Comparison of ENCODE assay signal across 11 mouse cellular contexts in the genomic region with DNA sequence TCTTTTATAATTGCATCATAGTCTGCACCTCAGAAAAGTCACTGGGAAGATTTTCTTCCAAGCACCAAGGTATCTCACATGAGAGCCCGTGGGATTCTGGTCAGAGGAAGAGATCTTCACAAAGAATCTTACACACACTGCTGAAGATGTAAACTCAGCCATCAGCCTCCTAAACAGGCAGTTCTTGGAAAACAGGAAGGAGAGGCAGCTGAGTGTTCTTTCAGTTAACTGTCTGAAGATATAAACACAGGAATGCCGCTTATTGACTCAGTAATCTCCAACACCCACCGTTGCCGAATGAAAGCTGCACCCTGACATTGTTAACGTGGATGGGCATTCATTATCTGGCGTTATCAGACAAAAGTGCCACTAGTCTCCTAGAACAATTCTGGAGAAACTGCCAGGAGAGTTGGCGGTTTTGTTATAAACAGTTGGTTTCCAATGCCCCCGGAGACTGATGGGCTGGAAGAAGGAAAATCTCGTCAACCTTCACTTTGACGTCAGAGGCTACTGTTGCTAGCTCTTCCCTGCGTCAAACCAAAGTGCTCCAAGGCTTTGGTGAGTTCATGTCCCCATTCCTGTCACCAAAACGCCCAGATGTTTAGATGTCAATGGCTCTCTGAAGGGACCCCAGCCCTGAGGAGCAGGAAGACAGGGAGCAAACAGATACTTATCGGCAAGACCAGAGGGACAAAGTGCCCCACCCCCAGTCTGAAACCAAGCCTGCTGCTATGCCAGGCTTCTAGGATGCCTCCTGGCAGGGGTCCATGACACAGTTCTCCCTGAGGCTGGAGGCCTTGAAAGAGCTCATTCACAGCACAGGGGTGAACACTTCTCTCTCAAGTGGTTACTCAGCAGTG.
A peak's percentile ranks its signal among the peaks of the same experiment; 100 is the strongest.
DNase-seq lines count a peak whose midpoint lies in the region; ATAC-seq and TF ChIP-seq lines count a peak whose summit lies in the region.
"Had no signal": no experiment of that assay in that cellular context is flagged by ENCODE, and none has a peak within 500 bp of the region (broad histone marks: within the 10 kb centered on the region; RNA-seq: fewer than 3 reads in every experiment).

No protein-coding gene starts in this region.

- no peak overlapping the region for H3K4me3 ChIP-seq in forebrain, embryonic 13.5 days
- H3K4me3 ChIP-seq in forebrain, embryonic 12.5 days (replicated peaks) = no peak overlapping the region
- no peak overlapping the region for H3K4me3 ChIP-seq in intestine, postnatal 0 days (ENCODE audit: low read depth, low read length)
- H3K4me3 ChIP-seq in lung, embryonic 16.5 days (ENCODE audit: low read length) = 0 out of 2 replicates have a peak overlapping the region, but pooled peaks have one; percentile 6
- no peak overlapping the region for H3K4me3 ChIP-seq in stomach, embryonic 16.5 days (replicated peaks; ENCODE audit: low read length)
- H3K4me3 ChIP-seq: embryonic facial prominence, embryonic 12.5 days had no signal

- WGBS in forebrain, embryonic 13.5 days = 43% methylated on average over 13 of the region's 13 CpGs
- 51% methylated on average over 13 of the region's 13 CpGs for WGBS in forebrain, embryonic 12.5 days
- 20% methylated on average over 13 of the region's 13 CpGs for WGBS in intestine, postnatal 0 days
- 8% methylated on average over 13 of the region's 13 CpGs for WGBS in lung, embryonic 16.5 days
- 18% methylated on average over 13 of the region's 13 CpGs for WGBS in stomach, embryonic 16.5 days

- TF ChIP-seq CTCF in intestine, postnatal 0 days (IDR thresholded peaks at IDR 0.05; ENCODE audit: low read depth) = no peak

- peak; percentile 88; the same call in 1 of the 2 replicates for ATAC-seq in forebrain, embryonic 13.5 days
- no peak; the same call in 1 of the 2 replicates for ATAC-seq in forebrain, embryonic 12.5 days (ENCODE audit: low FRiP score)
- ATAC-seq in intestine, postnatal 0 days = no peak
- ATAC-seq in lung, embryonic 16.5 days (ENCODE audit: low read depth) = peak; percentile 85
- ATAC-seq in stomach, embryonic 16.5 days (ENCODE audit: insufficient read depth, low FRiP score) = no peak

- H3K4me2 ChIP-seq in forebrain, embryonic 13.5 days = peak overlapping the region; percentile 34
- no peak overlapping the region for H3K4me2 ChIP-seq in forebrain, embryonic 12.5 days
- H3K4me2 ChIP-seq in intestine, postnatal 0 days (replicated peaks; ENCODE audit: low read depth) = no peak overlapping the region
- peak overlapping the region; percentile 43 for H3K4me2 ChIP-seq in lung, embryonic 16.5 days (ENCODE audit: low read depth, low read length)
- H3K4me2 ChIP-seq in stomach, embryonic 16.5 days (ENCODE audit: low read depth, low read length) = peak overlapping the region; percentile 14
- H3K4me2 ChIP-seq: embryonic facial prominence, embryonic 12.5 days had no signal

- H3K9ac ChIP-seq in forebrain, embryonic 13.5 days = no peak overlapping the region
- H3K9ac ChIP-seq in forebrain, embryonic 12.5 days = no peak overlapping the region
- no peak overlapping the region for H3K9ac ChIP-seq in intestine, postnatal 0 days (ENCODE audit: low read depth, low read length)
- H3K9ac ChIP-seq in lung, embryonic 16.5 days (ENCODE audit: low read length) = no peak overlapping the region
- no peak overlapping the region for H3K9ac ChIP-seq in stomach, embryonic 16.5 days (ENCODE audit: low read length)
- H3K9ac ChIP-seq: embryonic facial prominence, embryonic 12.5 days had no signal

- DNase-seq in adrenal gland, adult (ENCODE audit: inconsistent age in 2 of 2, low spot score in 1 of 2) = peak; percentile 38 to 85
- peak; percentile 3 to 22 for DNase-seq in frontal cortex, postnatal 36 days (ENCODE audit: low spot score in 2 of 2)
- no peak for DNase-seq in spleen, postnatal 14 days (ENCODE audit: low spot score in 2 of 2)

- H3K27me3 ChIP-seq in forebrain, embryonic 13.5 days = no peaks in the 10 kb centered on the region
- no peaks in the 10 kb centered on the region for H3K27me3 ChIP-seq in forebrain, embryonic 12.5 days
- no peaks in the 10 kb centered on the region for H3K27me3 ChIP-seq in intestine, postnatal 0 days (replicated peaks; ENCODE audit: control insufficient read depth, insufficient read depth, low read length)
- no peaks in the 10 kb centered on the region for H3K27me3 ChIP-seq in lung, embryonic 16.5 days (ENCODE audit: control insufficient read depth, insufficient read depth, low read depth, low read length)
- H3K27me3 ChIP-seq in stomach, embryonic 16.5 days (ENCODE audit: control insufficient read depth, insufficient read depth, low read length) = no peaks in the 10 kb centered on the region
- H3K27me3 ChIP-seq: CH12.LX; embryonic facial prominence, embryonic 12.5 days had no signal

- H3K27ac ChIP-seq in forebrain, embryonic 13.5 days = no peak overlapping the region
- no peak overlapping the region for H3K27ac ChIP-seq in forebrain, embryonic 12.5 days
- peak overlapping the region; percentile 31 for H3K27ac ChIP-seq in intestine, postnatal 0 days (ENCODE audit: low read depth, low read length)
- peak overlapping the region; percentile 26; the same call in 1 of the 2 replicates for H3K27ac ChIP-seq in lung, embryonic 16.5 days (ENCODE audit: low read length)
- peak overlapping the region; percentile 7 for H3K27ac ChIP-seq in stomach, embryonic 16.5 days (ENCODE audit: low read length)
- H3K27ac ChIP-seq: embryonic facial prominence, embryonic 12.5 days; macrophage had no signal

- H3K36me3 ChIP-seq in forebrain, embryonic 13.5 days (ENCODE audit: poor library complexity, severe bottlenecking) = no peaks in the 10 kb centered on the region
- H3K36me3 ChIP-seq in forebrain, embryonic 12.5 days (replicated peaks) = no peaks in the 10 kb centered on the region
- no peaks in the 10 kb centered on the region for H3K36me3 ChIP-seq in intestine, postnatal 0 days (ENCODE audit: control insufficient read depth, insufficient read depth)
- H3K36me3 ChIP-seq in lung, embryonic 16.5 days (ENCODE audit: control insufficient read depth, insufficient read depth, low read length) = no peaks in the 10 kb centered on the region
- H3K36me3 ChIP-seq in stomach, embryonic 16.5 days (ENCODE audit: control insufficient read depth, insufficient read depth, low read length) = no peaks in the 10 kb centered on the region
- H3K36me3 ChIP-seq: embryonic facial prominence, embryonic 12.5 days had no signal

- H3K4me1 ChIP-seq in forebrain, embryonic 13.5 days = peaks cover 11% of the 10 kb centered on the region
- H3K4me1 ChIP-seq in forebrain, embryonic 12.5 days = peaks cover 6% of the 10 kb centered on the region; the same call in 1 of the 2 replicates
- no peaks in the 10 kb centered on the region for H3K4me1 ChIP-seq in intestine, postnatal 0 days (replicated peaks; ENCODE audit: control insufficient read depth, insufficient read depth, low read length)
- H3K4me1 ChIP-seq in lung, embryonic 16.5 days (replicated peaks; ENCODE audit: control insufficient read depth, insufficient read depth, low read length) = peaks cover 24% of the 10 kb centered on the region
- H3K4me1 ChIP-seq in stomach, embryonic 16.5 days (ENCODE audit: control insufficient read depth, insufficient read depth, low read length) = peaks cover 12% of the 10 kb centered on the region

- H3K9me3 ChIP-seq in forebrain, embryonic 13.5 days (replicated peaks) = no peaks in the 10 kb centered on the region
- no peaks in the 10 kb centered on the region for H3K9me3 ChIP-seq in forebrain, embryonic 12.5 days
- H3K9me3 ChIP-seq in intestine, postnatal 0 days (ENCODE audit: control insufficient read depth) = no peaks in the 10 kb centered on the region
- no peaks in the 10 kb centered on the region for H3K9me3 ChIP-seq in lung, embryonic 16.5 days (ENCODE audit: control insufficient read depth, low read length)
- no peaks in the 10 kb centered on the region for H3K9me3 ChIP-seq in stomach, embryonic 16.5 days (replicated peaks; ENCODE audit: control insufficient read depth, low read length)
- H3K9me3 ChIP-seq: embryonic facial prominence, embryonic 12.5 days had no signal

Comparison
In these comparisons a context has a peak if more than half of its experiments do, and no peak if none do; other contexts are left out.
1. ATAC-seq: peak in forebrain, embryonic 13.5 days (single experiment) and lung, embryonic 16.5 days (single experiment); none in forebrain, embryonic 12.5 days (single experiment), intestine, postnatal 0 days (single experiment) and stomach, embryonic 16.5 days (single experiment).
2. H3K4me2 ChIP-seq: peak in forebrain, embryonic 13.5 days (single experiment), lung, embryonic 16.5 days (single experiment) and stomach, embryonic 16.5 days (single experiment); none in forebrain, embryonic 12.5 days (single experiment) and intestine, postnatal 0 days (single experiment).
3. H3K27ac ChIP-seq: peak in intestine, postnatal 0 days (single experiment), lung, embryonic 16.5 days (single experiment) and stomach, embryonic 16.5 days (single experiment); none in forebrain, embryonic 13.5 days (single experiment) and forebrain, embryonic 12.5 days (single experiment).
4. DNase-seq: peak in adrenal gland, adult (2 of 2) and frontal cortex, postnatal 36 days (2 of 2); none in spleen, postnatal 14 days (0 of 2).